Mouse (Mus musculus): ENCODE measurements at regions not wholly inside any gene's neighbourhood (a gene's known extent, or its start where the extent isn't known, plus 50 kb on each side); places are given as distances from the start of the nearest gene placed in this dataset.

- Histone ChIP-seq H3K36me3 (ENCODE audit: control insufficient read depth, insufficient read depth) (no peaks in the 10 kb centered on the region), H3ac (ENCODE audit: control insufficient read depth, insufficient read length) (no peak overlapping the region), H3K79me2 (ENCODE audit: control insufficient read depth, insufficient read depth) (no peaks in the 10 kb centered on the region), H3K27me3 (ENCODE audit: control insufficient read depth, insufficient read depth, insufficient read length) (no peaks in the 10 kb centered on the region), H3K4me2 (ENCODE audit: low read depth) (no peak overlapping the region), H3K4me3 (no peak overlapping the region)
- TF ChIP-seq E2F4 (IDR thresholded peaks at IDR 0.05; ENCODE audit: insufficient read depth), result no peak
- no peak for TF ChIP-seq MYOD1 (IDR thresholded peaks at IDR 0.05; ENCODE audit: control insufficient read depth in 1 of 3, insufficient read length in 2 of 3, low read depth in 2 of 3)
Measured at GRCm38 (mm10) chr17:9287682-9288081, 134.2 kb upstream of the Gm17728 start.

- Histone ChIP-seq H3K4me2 (ENCODE audit: low read depth) (no peak overlapping the region), H3K79me2 (ENCODE audit: control insufficient read depth, insufficient read depth) (no peaks in the 10 kb centered on the region), H3K36me3 (ENCODE audit: control insufficient read depth, insufficient read depth) (no peaks in the 10 kb centered on the region), H3K27me3 (ENCODE audit: control insufficient read depth, insufficient read depth, insufficient read length) (no peaks in the 10 kb centered on the region), H3K4me3 (no peak overlapping the region), H3ac (ENCODE audit: control insufficient read depth, insufficient read length) (no peak overlapping the region)
- no peak for TF ChIP-seq MAX (IDR thresholded peaks at IDR 0.05; ENCODE audit: low read depth)
Measured at GRCm38 (mm10) chr17:9291601-9292000, 130.3 kb upstream of the Gm17728 start.

GRCm38 (mm10) chr17:9292296-9292695, 129.6 kb upstream of the Gm17728 start:
- no peak overlapping the region for H3K4me2 ChIP-seq (ENCODE audit: low read depth)
- TF ChIP-seq USF1 (IDR thresholded peaks at IDR 0.05; ENCODE audit: low read depth) (no peak), SRF (IDR thresholded peaks at IDR 0.05; ENCODE audit: control insufficient read depth, insufficient read length, low read depth) (no peak), TCF12 (IDR thresholded peaks at IDR 0.05; ENCODE audit: insufficient read depth, poor library complexity, severe bottlenecking) (no peak), MYOD1 (IDR thresholded peaks at IDR 0.05; ENCODE audit: control insufficient read depth in 1 of 3, insufficient read length in 2 of 3, low read depth in 2 of 3) (no peak), MAX (IDR thresholded peaks at IDR 0.05; ENCODE audit: low read depth) (no peak), CEBPB (IDR thresholded peaks at IDR 0.05; ENCODE audit: insufficient read depth, poor library complexity, severe bottlenecking) (no peak), REST (IDR thresholded peaks at IDR 0.05; ENCODE audit: insufficient read depth, insufficient read length) (no peak), POLR2AphosphoS2 (IDR thresholded peaks at IDR 0.05; ENCODE audit: insufficient read length, low read depth) (no peak), E2F4 (IDR thresholded peaks at IDR 0.05; ENCODE audit: insufficient read depth) (no peak), TCF3 (IDR thresholded peaks at IDR 0.05; ENCODE audit: insufficient read length, low read depth) (no peak), MYOG (IDR thresholded peaks at IDR 0.05; ENCODE audit: control insufficient read depth in 1 of 3, insufficient read depth in 1 of 3, insufficient read length in 2 of 3, low read depth in 2 of 3) (no peak), POLR2A (IDR thresholded peaks at IDR 0.05; ENCODE audit: insufficient read length, low read depth) (no peak)
- H3K36me3 ChIP-seq (ENCODE audit: control insufficient read depth, insufficient read depth), result no peaks in the 10 kb centered on the region
- H3K27me3 ChIP-seq (ENCODE audit: control insufficient read depth, insufficient read depth, insufficient read length), result no peaks in the 10 kb centered on the region
- H3ac ChIP-seq (ENCODE audit: control insufficient read depth, insufficient read length), result no peak overlapping the region
- no peaks in the 10 kb centered on the region for H3K79me2 ChIP-seq (ENCODE audit: control insufficient read depth, insufficient read depth)
- no peak overlapping the region for H3K4me3 ChIP-seq

DNA sequence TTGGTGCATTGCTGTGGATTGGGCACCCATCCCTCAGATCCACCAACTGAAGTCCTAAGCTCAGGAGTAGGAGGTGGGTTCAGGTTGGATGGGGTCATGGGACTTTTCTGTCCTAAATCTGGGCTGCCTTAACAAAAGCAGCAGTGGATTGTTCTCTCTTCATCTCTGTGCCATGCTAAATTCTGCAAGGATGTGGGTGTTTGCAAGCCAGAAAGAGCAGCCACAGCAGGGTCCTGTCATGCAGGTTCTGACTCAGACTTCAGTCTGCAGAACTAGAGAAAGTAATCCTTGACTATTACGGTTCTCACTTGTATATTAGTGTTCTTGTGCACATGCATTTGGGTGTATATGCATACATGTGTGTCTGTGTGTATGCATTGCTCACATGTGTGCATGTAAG, 125.5 kb upstream of the Gm17728 start:
- Histone ChIP-seq H3K4me2 (ENCODE audit: low read depth) (no peak overlapping the region), H3ac (ENCODE audit: control insufficient read depth, insufficient read length) (no peak overlapping the region), H3K79me2 (ENCODE audit: control insufficient read depth, insufficient read depth) (no peaks in the 10 kb centered on the region), H3K36me3 (ENCODE audit: control insufficient read depth, insufficient read depth) (no peaks in the 10 kb centered on the region), H3K27me3 (ENCODE audit: control insufficient read depth, insufficient read depth, insufficient read length) (no peaks in the 10 kb centered on the region), H3K4me3 (no peak overlapping the region)
- TF ChIP-seq MAX (IDR thresholded peaks at IDR 0.05; ENCODE audit: low read depth) (no peak), CEBPB (IDR thresholded peaks at IDR 0.05; ENCODE audit: insufficient read depth, poor library complexity, severe bottlenecking) (no peak), TCF12 (IDR thresholded peaks at IDR 0.05; ENCODE audit: insufficient read depth, poor library complexity, severe bottlenecking) (no peak), TCF3 (IDR thresholded peaks at IDR 0.05; ENCODE audit: insufficient read length, low read depth) (no peak), POLR2AphosphoS2 (IDR thresholded peaks at IDR 0.05; ENCODE audit: insufficient read length, low read depth) (no peak), POLR2A (IDR thresholded peaks at IDR 0.05; ENCODE audit: insufficient read length, low read depth) (no peak), MYOG (IDR thresholded peaks at IDR 0.05; ENCODE audit: control insufficient read depth in 1 of 3, insufficient read depth in 1 of 3, insufficient read length in 2 of 3, low read depth in 2 of 3) (no peak), USF1 (IDR thresholded peaks at IDR 0.05; ENCODE audit: low read depth) (no peak), MYOD1 (IDR thresholded peaks at IDR 0.05; ENCODE audit: control insufficient read depth in 1 of 3, insufficient read length in 2 of 3, low read depth in 2 of 3) (no peak), REST (IDR thresholded peaks at IDR 0.05; ENCODE audit: insufficient read depth, insufficient read length) (no peak), SRF (IDR thresholded peaks at IDR 0.05; ENCODE audit: control insufficient read depth, insufficient read length, low read depth) (no peak), E2F4 (IDR thresholded peaks at IDR 0.05; ENCODE audit: insufficient read depth) (no peak)

DNA sequence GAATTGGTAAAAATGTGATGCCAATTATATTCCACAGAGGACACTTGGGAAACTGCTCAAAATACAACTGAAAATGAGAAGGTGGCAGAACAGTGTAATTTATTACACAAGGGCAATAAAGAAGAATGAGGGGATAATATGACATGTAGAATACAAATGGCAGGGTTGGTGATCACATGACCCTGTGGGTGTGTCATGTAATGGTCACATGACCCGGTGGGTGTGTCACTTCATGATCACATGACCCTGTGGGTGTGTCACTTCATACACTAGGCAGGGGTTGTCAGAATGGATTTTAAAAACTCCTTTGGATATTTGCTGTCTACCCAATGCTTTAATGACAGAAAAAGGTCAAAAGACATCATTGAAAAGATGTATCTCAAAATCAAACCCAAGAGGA, 123.6 kb upstream of the Gm17728 start:
- Histone ChIP-seq H3ac (ENCODE audit: control insufficient read depth, insufficient read length) (no peak overlapping the region), H3K4me3 (no peak overlapping the region), H3K79me2 (ENCODE audit: control insufficient read depth, insufficient read depth) (no peaks in the 10 kb centered on the region), H3K36me3 (ENCODE audit: control insufficient read depth, insufficient read depth) (no peaks in the 10 kb centered on the region), H3K4me2 (ENCODE audit: low read depth) (no peak overlapping the region), H3K27me3 (ENCODE audit: control insufficient read depth, insufficient read depth, insufficient read length) (no peaks in the 10 kb centered on the region)
- no peak for TF ChIP-seq TCF3 (IDR thresholded peaks at IDR 0.05; ENCODE audit: insufficient read length, low read depth)
- no peak for TF ChIP-seq MYOD1 (IDR thresholded peaks at IDR 0.05; ENCODE audit: control insufficient read depth in 1 of 3, insufficient read length in 2 of 3, low read depth in 2 of 3)
- TF ChIP-seq POLR2AphosphoS2 (IDR thresholded peaks at IDR 0.05; ENCODE audit: insufficient read length, low read depth), result no peak
- TF ChIP-seq USF1 (IDR thresholded peaks at IDR 0.05; ENCODE audit: low read depth), result no peak
- no peak for TF ChIP-seq REST (IDR thresholded peaks at IDR 0.05; ENCODE audit: insufficient read depth, insufficient read length)
- TF ChIP-seq SRF (IDR thresholded peaks at IDR 0.05; ENCODE audit: control insufficient read depth, insufficient read length, low read depth), result no peak
- no peak for TF ChIP-seq TCF12 (IDR thresholded peaks at IDR 0.05; ENCODE audit: insufficient read depth, poor library complexity, severe bottlenecking)
- TF ChIP-seq POLR2A (IDR thresholded peaks at IDR 0.05; ENCODE audit: insufficient read length, low read depth), result no peak
- no peak for TF ChIP-seq E2F4 (IDR thresholded peaks at IDR 0.05; ENCODE audit: insufficient read depth)
- TF ChIP-seq MAX (IDR thresholded peaks at IDR 0.05; ENCODE audit: low read depth), result no peak
- TF ChIP-seq MYOG (IDR thresholded peaks at IDR 0.05; ENCODE audit: control insufficient read depth in 1 of 3, insufficient read depth in 1 of 3, insufficient read length in 2 of 3, low read depth in 2 of 3), result no peak

All from myocyte (in vitro differentiated cells).